Comparison of ENCODE assay signal across 15 mouse cellular contexts in genomic region chr1:90518584-90519265, GRCm38 (mm10).
DNase-seq lines count a peak whose midpoint lies in the region; ATAC-seq lines count a peak whose summit lies in the region.
"Had no signal": no experiment of that assay in that cellular context is flagged by ENCODE, and none has a peak within 500 bp of the region (broad histone marks: within the 10 kb centered on the region; RNA-seq: fewer than 3 reads in every experiment).

No protein-coding gene starts in this region.

- no peaks in the 10 kb centered on the region for H3K9me3 ChIP-seq in lung, embryonic 16.5 days (ENCODE audit: control insufficient read depth, low read length)
- no peaks in the 10 kb centered on the region for H3K9me3 ChIP-seq in kidney, embryonic 16.5 days (ENCODE audit: low read length)
- no peaks in the 10 kb centered on the region for H3K9me3 ChIP-seq in stomach, embryonic 15.5 days
- H3K9me3 ChIP-seq: hindbrain, embryonic 10.5 days; lung, embryonic 15.5 days; midbrain, embryonic 12.5 days had no signal

- 48% methylated on average over 9 of the region's 9 CpGs for WGBS in lung, embryonic 16.5 days
- WGBS in kidney, embryonic 16.5 days, result 38% methylated on average over 9 of the region's 9 CpGs
- 54% methylated on average over 9 of the region's 9 CpGs for WGBS in stomach, embryonic 15.5 days

- H3K9ac ChIP-seq in lung, embryonic 16.5 days (ENCODE audit: low read length), result no peak overlapping the region
- H3K9ac ChIP-seq in kidney, embryonic 16.5 days (replicated peaks; ENCODE audit: low read length), result peak overlapping the region; percentile 42; the same call in 1 of the 2 replicates
- H3K9ac ChIP-seq in stomach, embryonic 15.5 days, result no peak overlapping the region
- H3K9ac ChIP-seq: lung, embryonic 15.5 days; midbrain, embryonic 12.5 days had no signal

- ATAC-seq in lung, embryonic 16.5 days (ENCODE audit: low read depth), result 0 out of 2 replicates have a peak, but pooled peaks have one; percentile 10
- peak; percentile 41; the same call in 1 of the 2 replicates for ATAC-seq in kidney, embryonic 16.5 days (ENCODE audit: low FRiP score, low TSS enrichment)
- no peak for ATAC-seq in stomach, embryonic 15.5 days (ENCODE audit: insufficient read depth, low FRiP score, low read depth)

- H3K4me2 ChIP-seq in lung, embryonic 16.5 days (ENCODE audit: low read depth, low read length), result no peak overlapping the region
- H3K4me2 ChIP-seq in kidney, embryonic 16.5 days (replicated peaks; ENCODE audit: low read depth, low read length), result no peak overlapping the region; the same call in 1 of the 2 replicates
- no peak overlapping the region for H3K4me2 ChIP-seq in stomach, embryonic 15.5 days
- H3K4me2 ChIP-seq: lung, embryonic 15.5 days; midbrain, embryonic 12.5 days had no signal

- DNase-seq in lung, postnatal 4 days, result no peak
- peak; percentile 46 for DNase-seq in R1 (ENCODE audit: low read depth, low spot score)
- no peak for DNase-seq in left cerebral cortex, postnatal 36 days (ENCODE audit: low spot score in 2 of 2)
- DNase-seq in yolk sac, embryonic 10.5 days (ENCODE audit: low spot score), result no peak
- DNase-seq: adrenal gland, postnatal 25 days; cerebellum, adult 11 months; left cerebral cortex, postnatal 4 days; thymus, postnatal 36 days had no signal

- peaks cover 3% of the 10 kb centered on the region for H3K27me3 ChIP-seq in lung, embryonic 16.5 days (ENCODE audit: control insufficient read depth, insufficient read depth, low read depth, low read length)
- H3K27me3 ChIP-seq in kidney, embryonic 16.5 days (ENCODE audit: insufficient read depth, low read length), result no peaks in the 10 kb centered on the region
- H3K27me3 ChIP-seq in stomach, embryonic 15.5 days (replicated peaks), result no peaks in the 10 kb centered on the region
- H3K27me3 ChIP-seq: midbrain, embryonic 12.5 days had no signal

- intact Hi-C loops in left cerebral cortex, postnatal 36 days (cut with DNase I), result no loop called here

- H3K4me1 ChIP-seq in lung, embryonic 16.5 days (replicated peaks; ENCODE audit: control insufficient read depth, insufficient read depth, low read length), result peaks cover under 1% of the 10 kb centered on the region; the same call in 1 of the 2 replicates
- peaks cover 15% of the 10 kb centered on the region for H3K4me1 ChIP-seq in kidney, embryonic 16.5 days (ENCODE audit: insufficient read depth, low read length)
- H3K4me1 ChIP-seq in stomach, embryonic 15.5 days, result peaks cover 12% of the 10 kb centered on the region

- no peaks in the 10 kb centered on the region for H3K36me3 ChIP-seq in lung, embryonic 16.5 days (ENCODE audit: control insufficient read depth, insufficient read depth, low read length)
- no peaks in the 10 kb centered on the region for H3K36me3 ChIP-seq in kidney, embryonic 16.5 days (ENCODE audit: insufficient read depth, low read length)
- no peaks in the 10 kb centered on the region for H3K36me3 ChIP-seq in stomach, embryonic 15.5 days
- H3K36me3 ChIP-seq: G1E; hindbrain, embryonic 10.5 days; lung, embryonic 15.5 days; midbrain, embryonic 12.5 days had no signal

- no peak overlapping the region for H3K27ac ChIP-seq in lung, embryonic 16.5 days (ENCODE audit: low read length)
- H3K27ac ChIP-seq in kidney, embryonic 16.5 days (ENCODE audit: low read length), result peak overlapping the region; percentile 63
- peak overlapping the region; percentile 64 for H3K27ac ChIP-seq in stomach, embryonic 15.5 days
- H3K27ac ChIP-seq: lung, embryonic 15.5 days; midbrain, embryonic 12.5 days had no signal

- no peak overlapping the region for H3K4me3 ChIP-seq in lung, embryonic 16.5 days (ENCODE audit: low read length)
- no peak overlapping the region for H3K4me3 ChIP-seq in kidney, embryonic 16.5 days (ENCODE audit: low read length)
- no peak overlapping the region for H3K4me3 ChIP-seq in stomach, embryonic 15.5 days (replicated peaks)
- H3K4me3 ChIP-seq: hindbrain, embryonic 10.5 days; lung, embryonic 15.5 days; midbrain, embryonic 12.5 days had no signal
